Mouse (Mus musculus) heart, adult 2 months (tissue): Measurements from ENCODE around the gene Sarnp.

ENCODE experiments used
- CTCF ChIP-seq: fragments of 200-600 bp; IDR thresholded peaks from 2 replicates; pipeline ENCODE4 v1.8.1; 2022; ENCODE audit warnings: antibody characterized with exemption, mild to moderate bottlenecking, moderate library complexity
- POLR2A ChIP-seq: fragments of 200-500 bp; IDR thresholded peaks from 2 replicates; pipeline ENCODE4 v1.6.1; 2011; ENCODE audit warnings: mild to moderate bottlenecking, low read depth, low read length, control low read depth; ENCODE audit not compliant: insufficient read depth

DNA sequence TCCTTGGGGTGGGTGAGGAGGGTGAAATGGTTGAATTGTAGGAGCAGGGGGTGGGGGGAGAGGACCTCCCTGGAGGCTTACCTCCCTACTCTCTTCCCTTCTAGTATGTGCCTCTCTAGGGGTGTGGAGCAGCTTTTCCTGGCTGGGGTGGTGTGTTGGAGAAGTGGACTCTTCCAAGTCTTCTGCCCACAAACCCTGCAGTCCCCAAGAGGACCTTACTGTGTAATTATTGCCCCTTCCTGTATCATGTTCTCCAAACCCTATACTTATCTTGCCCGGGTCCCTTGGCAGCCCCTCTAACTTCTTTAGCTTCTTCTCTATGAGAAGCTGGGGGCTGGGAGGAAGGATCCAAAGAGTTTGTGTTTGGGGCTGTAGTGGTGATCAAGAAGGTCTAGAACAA lies 79.7 kb downstream of the Sarnp start:
- no peak for TF ChIP-seq CTCF
- no peak for TF ChIP-seq POLR2A
